Comparison of ENCODE assay signal across 9 mouse cellular contexts in genomic region chr13:77864804-77865203, GRCm38 (mm10).
DNase-seq lines count a peak whose midpoint lies in the region; ATAC-seq lines count a peak whose summit lies in the region.
"Had no signal": no experiment of that assay in that cellular context is flagged by ENCODE, and none has a peak within 500 bp of the region (broad histone marks: within the 10 kb centered on the region; RNA-seq: fewer than 3 reads in every experiment).

No protein-coding gene starts in this region.

- ATAC-seq in neural tube, embryonic 12.5 days (ENCODE audit: low FRiP score, low read depth) = peak; percentile 56
- ATAC-seq in hindbrain, embryonic 13.5 days (ENCODE audit: low FRiP score) = 0 out of 2 replicates have a peak, but pooled peaks have one; percentile 43

- H3K9ac ChIP-seq in neural tube, embryonic 12.5 days = no peak overlapping the region
- no peak overlapping the region for H3K9ac ChIP-seq in hindbrain, embryonic 13.5 days

- no peaks in the 10 kb centered on the region for H3K9me3 ChIP-seq in neural tube, embryonic 12.5 days
- H3K9me3 ChIP-seq in hindbrain, embryonic 13.5 days = no peaks in the 10 kb centered on the region
- H3K9me3 ChIP-seq: limb, embryonic 10.5 days had no signal

- H3K36me3 ChIP-seq in neural tube, embryonic 12.5 days = no peaks in the 10 kb centered on the region
- no peaks in the 10 kb centered on the region for H3K36me3 ChIP-seq in hindbrain, embryonic 13.5 days
- H3K36me3 ChIP-seq: limb, embryonic 10.5 days had no signal

- no peak overlapping the region for H3K4me3 ChIP-seq in neural tube, embryonic 12.5 days
- no peak overlapping the region for H3K4me3 ChIP-seq in hindbrain, embryonic 13.5 days
- H3K4me3 ChIP-seq: limb, embryonic 10.5 days had no signal

- H3K27ac ChIP-seq in neural tube, embryonic 12.5 days = no peak overlapping the region
- no peak overlapping the region for H3K27ac ChIP-seq in hindbrain, embryonic 13.5 days
- H3K27ac ChIP-seq: limb, embryonic 10.5 days had no signal

- no peaks in the 10 kb centered on the region for H3K27me3 ChIP-seq in neural tube, embryonic 12.5 days (replicated peaks)
- H3K27me3 ChIP-seq in hindbrain, embryonic 13.5 days = no peaks in the 10 kb centered on the region

- 98% methylated on average over 1 of the region's 1 CpGs for WGBS in neural tube, embryonic 12.5 days
- WGBS in hindbrain, embryonic 13.5 days = 90% methylated on average over 1 of the region's 1 CpGs

- no peaks in the 10 kb centered on the region for H3K4me1 ChIP-seq in neural tube, embryonic 12.5 days
- H3K4me1 ChIP-seq in hindbrain, embryonic 13.5 days (replicated peaks) = no peaks in the 10 kb centered on the region
- H3K4me1 ChIP-seq: limb, embryonic 10.5 days had no signal

- H3K4me2 ChIP-seq in neural tube, embryonic 12.5 days (replicated peaks) = no peak overlapping the region
- H3K4me2 ChIP-seq in hindbrain, embryonic 13.5 days = no peak overlapping the region

- DNase-seq in heart, adult 8-10 months (ENCODE audit: low spot score) = peak; percentile 2
- DNase-seq in heart, postnatal 4 days = no peak
- DNase-seq in neural tube, embryonic 10.5 days (ENCODE audit: extremely low spot score, low spot score) = no peak
- DNase-seq in spleen, postnatal 36 days (ENCODE audit: low spot score in 2 of 2) = no peak
- DNase-seq in lung, postnatal 10 days = no peak
- DNase-seq in ovary, postnatal 10 days (ENCODE audit: low spot score) = no peak
